Mouse (Mus musculus) embryo, embryonic 9.5 days (tissue): ENCODE data around the gene Gabpa.
A peak's percentile ranks its signal among the peaks of the same experiment; 100 is the strongest.

Source experiments
- DNase-seq: peaks from one replicate; pipeline ENCODE4 v3.0.0-alpha.2; 2017; ENCODE audit errors: extremely low spot score

Gene Gabpa

DNA sequence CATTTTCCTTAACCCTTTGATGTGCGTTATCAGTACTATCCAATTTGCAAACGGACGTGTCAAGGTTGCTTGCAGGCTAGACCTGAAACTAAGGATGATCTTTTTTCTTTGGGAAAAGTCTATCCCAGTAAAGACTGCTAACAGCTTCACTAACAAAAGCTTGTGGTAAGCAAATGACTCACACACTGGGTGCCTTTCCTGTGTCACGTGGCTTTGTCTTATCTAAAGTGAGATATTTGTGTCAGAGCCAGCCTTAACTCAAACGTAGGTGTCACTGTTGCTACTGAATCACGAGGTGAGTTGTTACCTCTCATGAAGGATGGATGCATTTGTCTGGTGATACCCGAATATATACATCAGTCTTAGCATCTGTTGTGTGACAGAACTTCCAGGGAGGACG is 29.9 kb downstream of the Gabpa start:
- DNase-seq = no peak

DNA sequence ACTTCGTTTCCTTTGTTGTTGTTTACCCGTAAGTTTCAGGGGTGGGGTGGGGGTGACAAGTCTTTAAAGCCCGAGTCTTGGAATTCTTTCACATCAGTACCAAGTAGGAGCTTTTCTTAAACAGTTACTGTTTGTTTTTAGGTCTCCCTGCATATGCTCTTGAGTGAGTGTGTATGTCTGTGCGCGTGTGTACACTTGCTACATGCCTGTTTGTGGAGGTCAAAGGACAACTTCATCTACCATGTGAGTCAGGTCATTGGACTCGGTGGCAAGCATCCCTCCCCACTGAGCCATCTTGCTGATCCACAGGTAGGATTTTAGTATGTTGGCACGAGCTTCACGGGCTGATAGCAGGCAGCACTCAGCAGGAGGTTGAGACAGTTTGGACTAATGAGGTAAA is 39.1 kb downstream of the Gabpa start:
- no peak for DNase-seq

DNA sequence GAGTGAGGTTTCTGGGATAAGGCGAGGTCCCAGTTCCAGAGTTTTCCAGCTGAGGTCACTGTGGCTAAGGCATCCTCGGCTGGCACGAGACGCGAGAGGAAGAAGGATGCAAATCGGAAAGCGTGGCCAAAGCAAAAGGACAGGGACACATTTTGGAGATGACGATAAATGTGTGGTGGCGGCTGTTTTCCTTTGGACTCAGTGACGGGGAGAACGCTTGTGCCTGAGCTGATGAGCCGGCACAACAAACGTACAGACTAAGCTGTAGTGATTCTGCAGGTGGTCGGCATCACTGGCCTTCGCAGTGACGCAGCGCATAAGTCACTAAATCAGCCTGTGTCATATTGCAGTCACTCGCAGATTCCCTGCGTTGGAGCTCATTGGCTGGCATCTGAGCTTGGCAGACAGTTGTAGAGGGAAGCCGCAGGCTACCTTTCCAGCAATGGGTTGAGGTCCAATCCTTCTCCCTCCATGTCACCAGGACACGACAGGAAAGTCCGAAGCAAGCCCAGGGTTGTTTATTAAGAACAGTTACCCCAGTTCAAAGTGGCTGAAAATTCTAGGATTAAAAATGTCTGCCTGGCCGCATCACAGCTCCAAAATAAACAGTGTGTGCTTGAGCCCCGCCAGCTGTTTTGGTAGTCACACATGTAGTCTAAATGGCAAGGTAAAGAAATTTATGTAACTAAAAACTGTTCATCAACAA is 40.4 kb downstream of the Gabpa start:
- DNase-seq = no peak

DNA sequence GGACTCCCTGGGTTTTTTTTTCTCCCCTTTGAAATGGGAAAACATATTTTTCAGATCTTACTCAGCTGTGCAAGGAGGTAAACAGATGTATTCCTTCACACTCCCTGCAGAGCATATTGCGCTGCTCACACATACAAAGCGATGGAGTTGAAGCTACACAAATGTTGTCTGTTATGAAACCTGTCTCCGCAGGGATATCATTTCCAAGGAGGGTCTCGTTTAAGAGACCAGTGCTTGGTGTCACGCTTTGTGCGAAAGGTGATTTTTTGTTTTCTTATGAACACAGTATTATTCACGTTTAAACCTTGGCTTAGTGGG is 41.0 kb downstream of the Gabpa start:
- no peak for DNase-seq

DNA sequence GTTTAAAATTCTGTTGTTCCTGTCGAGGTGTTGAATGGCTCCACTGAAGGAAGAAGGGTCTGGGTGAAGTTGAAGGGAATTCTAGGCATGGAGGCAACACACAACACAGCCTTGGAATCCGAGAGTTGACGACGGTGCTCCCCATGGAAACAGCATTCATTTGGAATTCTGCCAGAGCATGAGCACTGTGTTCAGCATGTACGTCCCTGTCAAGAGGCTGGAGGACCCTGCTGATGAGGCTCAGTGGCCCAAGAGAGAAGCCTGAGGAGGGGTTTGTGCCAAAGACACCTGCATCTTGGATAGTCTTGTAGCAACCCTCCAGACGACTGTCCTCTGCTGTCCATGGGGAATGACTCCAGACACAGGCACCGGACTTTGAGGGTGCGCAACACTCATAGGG is 41.4 kb downstream of the Gabpa start:
- DNase-seq = no peak

DNA sequence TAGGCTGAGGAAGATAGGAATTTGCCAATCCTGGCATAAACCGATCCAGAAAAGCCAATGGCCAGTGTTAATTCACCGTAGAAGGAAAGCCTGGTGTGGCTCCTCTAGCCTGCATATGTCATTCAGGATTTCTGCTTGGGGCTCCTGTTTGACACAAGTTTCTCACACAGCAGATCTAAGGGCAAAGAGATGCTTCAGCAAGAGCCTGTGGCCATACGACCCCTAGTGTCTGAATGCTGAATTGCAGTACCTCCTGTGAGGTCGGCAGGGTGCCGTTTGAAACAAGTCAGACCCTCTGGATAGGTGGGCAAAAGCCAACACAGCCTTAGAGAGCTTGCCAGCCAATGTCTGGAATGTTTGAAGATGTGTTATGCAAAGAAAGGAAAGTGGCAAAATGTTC is 44.4 kb downstream of the Gabpa start:
- peak; percentile 65 for DNase-seq

DNA sequence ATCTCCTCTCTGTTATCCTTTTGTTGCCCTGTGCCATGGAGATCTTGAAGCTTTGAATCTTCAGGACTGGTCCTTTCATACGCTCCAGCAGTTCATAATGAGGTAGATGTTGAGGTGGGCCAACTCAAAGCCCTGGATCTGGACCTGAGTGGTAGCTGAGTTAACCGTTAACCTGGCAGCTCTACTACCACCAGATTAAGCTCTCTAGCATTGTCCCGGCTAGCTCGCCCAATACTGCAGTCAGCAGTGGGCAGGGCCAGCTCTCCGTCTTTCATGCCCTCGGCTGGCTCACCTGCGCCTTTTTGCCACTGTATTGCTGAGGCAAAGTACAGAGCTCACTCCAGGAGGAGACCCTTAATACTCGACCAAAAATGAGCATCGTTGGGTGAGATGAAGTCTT is 46.4 kb downstream of the Gabpa start:
- no peak for DNase-seq

DNA sequence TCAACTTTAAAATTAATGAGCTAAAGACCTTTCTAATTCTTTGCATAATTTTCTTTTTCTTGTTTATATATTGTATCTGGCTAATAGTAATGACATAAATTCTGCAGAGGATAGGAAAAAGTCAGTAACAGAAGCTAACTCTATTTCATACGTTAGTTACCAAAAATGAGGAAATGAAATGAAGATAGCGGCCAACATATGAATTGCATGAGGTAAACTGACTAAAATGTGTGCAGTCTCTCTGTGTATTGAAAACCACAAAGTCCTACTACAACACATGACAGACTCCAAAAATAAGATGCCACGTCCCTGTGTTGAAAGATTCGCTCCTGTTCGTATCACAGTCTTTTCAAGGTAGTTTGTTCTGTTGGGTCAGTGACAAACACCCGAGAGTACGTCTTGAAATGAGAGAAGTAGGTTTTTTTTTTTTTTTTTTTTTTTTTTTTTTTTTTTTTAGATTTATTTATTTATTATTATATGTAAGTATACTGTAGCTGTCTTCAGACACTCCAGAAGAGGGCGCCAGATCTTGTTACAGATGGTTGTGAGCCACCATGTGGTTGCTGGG is 47.1 kb downstream of the Gabpa start:
- DNase-seq = no peak

DNA sequence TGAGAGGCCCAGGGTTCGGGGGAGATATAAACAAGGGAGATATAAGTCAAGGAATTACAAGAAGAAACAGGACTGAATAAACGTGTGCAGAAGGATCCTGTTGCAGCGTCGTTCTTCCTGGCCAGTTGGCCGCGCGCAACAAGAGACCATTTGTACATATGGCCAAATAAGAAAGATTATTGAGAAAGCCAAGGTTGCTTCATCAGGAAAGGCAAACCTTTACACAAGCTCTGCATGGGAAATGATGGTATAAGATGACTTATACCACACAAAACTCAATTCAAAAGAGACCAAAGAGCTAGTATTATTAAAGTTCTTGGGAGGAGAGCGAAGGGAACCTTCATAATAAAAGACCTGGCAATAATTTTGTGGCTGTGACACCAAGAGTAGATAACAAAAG is 49.8 kb downstream of the Gabpa start:
- no peak for DNase-seq

DNA sequence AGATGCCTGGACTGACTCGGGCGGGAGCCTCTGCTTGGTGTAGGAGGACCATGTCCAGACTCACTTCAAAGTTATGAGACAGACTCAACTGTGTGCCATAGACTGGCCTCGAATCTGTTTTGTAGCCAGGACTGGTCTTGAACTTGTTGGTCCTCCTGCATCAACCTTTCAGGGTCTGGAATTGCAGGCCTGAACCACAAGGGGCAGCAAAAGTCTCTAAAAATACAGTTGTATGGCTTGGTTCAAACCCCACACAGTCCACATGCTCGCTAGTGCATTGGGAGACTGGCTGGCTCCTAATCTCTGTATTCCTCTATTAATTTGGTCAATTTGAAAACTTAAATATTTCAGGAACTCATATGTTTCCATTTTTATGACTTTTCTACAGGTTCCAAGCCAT is 68.3 kb downstream of the Gabpa start:
- DNase-seq = no peak

DNA sequence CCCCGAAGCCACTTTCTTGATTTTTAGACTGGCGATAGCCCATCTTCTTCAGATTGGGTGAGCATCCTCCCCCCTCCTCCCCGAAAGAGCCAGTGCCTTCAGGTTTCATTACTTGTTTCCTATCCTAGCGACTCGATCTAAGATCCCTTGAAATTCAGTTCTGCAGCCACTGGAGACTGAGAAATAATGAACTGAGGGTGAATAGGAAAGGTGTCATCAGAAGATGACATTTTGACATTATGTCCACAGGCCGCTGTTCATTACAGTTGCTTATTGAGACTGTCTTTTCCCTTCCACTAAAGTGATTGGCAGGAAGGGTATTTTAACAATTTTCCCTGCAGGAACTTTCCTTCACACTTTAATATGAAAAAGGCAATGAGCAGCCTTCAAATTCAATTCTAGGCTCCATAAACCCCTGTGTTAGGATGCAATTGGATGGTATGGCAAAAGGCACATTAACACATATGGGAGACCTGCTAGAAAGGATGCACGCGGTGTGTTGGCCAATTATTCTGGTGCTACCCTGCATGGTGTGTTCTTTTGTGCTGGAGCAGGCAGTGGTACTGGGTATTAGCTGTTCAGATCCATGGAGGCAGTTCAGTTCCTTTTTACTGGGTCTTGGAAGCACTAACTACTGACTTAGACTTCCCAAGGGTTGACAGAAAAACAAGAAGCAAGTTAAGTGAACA is 76.9 kb downstream of the Gabpa start:
- DNase-seq = no peak
